Mouse (Mus musculus) forebrain, embryonic 16.5 days (tissue): ENCODE measurements around the gene Abcc8. TPM values are rescaled to one million over a fixed set of nuclear protein-coding genes. Genes with fewer than 3 reads are reported as not detected.

Experiments used
- ATAC-seq: fragments of 200-750 bp; cut with Nextera tagmentation; 2 replicates; pipeline ENCODE4 v1.8.0; 2017; ENCODE audit warnings: mild to moderate bottlenecking, moderate library complexity
- H3K27ac ChIP-seq: fragments of 300-500 bp; sonication (generic); 2 replicates; pipeline ENCODE4 v1.5.1; 2014; ENCODE audit warnings: low read length, control low read depth
- H3K27me3 ChIP-seq: fragments of 300-500 bp; sonication (generic); replicated peaks from 2 replicates; pipeline ENCODE4 v1.6.1; 2014; ENCODE audit warnings: low read length; ENCODE audit not compliant: control insufficient read depth, insufficient read depth
- H3K36me3 ChIP-seq: fragments of 300-500 bp; sonication (generic); 2 replicates; pipeline ENCODE4 v1.6.1; 2014; ENCODE audit not compliant: control insufficient read depth, insufficient read depth
- H3K4me1 ChIP-seq: fragments of 300-500 bp; sonication (generic); replicated peaks from 2 replicates; pipeline ENCODE4 v1.6.1; 2014; ENCODE audit warnings: low read length; ENCODE audit not compliant: control insufficient read depth, insufficient read depth
- H3K4me2 ChIP-seq: fragments of 300-500 bp; sonication (generic); 2 replicates; pipeline ENCODE4 v1.6.1; 2014; ENCODE audit warnings: mild to moderate bottlenecking, low read length, control low read depth
- H3K4me3 ChIP-seq: fragments of 300-500 bp; sonication (generic); replicated peaks from 2 replicates; pipeline ENCODE4 v1.5.1; 2014; ENCODE audit warnings: mild to moderate bottlenecking, low read length, control low read depth
- H3K9ac ChIP-seq: fragments of 300-500 bp; sonication (generic); replicated peaks from 2 replicates; pipeline ENCODE4 v1.6.1; 2014; ENCODE audit warnings: low read depth, low read length, control low read depth
- H3K9me3 ChIP-seq: fragments of 300-500 bp; sonication (generic); 2 replicates; pipeline ENCODE4 v1.6.1; 2016; ENCODE audit warnings: low read length; ENCODE audit not compliant: control insufficient read depth
- WGBS: fragments of 180-500 bp; shearing (Covaris S2); extraction: QIAGEN DNeasy Blood & Tissue Kit; methylation state at CpG from one replicate; pipeline ENCODE4 v1.1.7; 2014; 5-methylcytosine and 5-hydroxymethylcytosine counted together
- polyA plus RNA-seq: library from polyadenylated mRNA; unstranded; fragments of >200 nt; fragmentation: Nextera tagmentation; extraction: Ambion mirVana; gene quantifications from 2 replicates; pipeline ENCODE4 v1.2.1, GENCODE M21; 2015

Abcc8 gene
- polyA plus RNA-seq, 1 experiment from 2014 or later = 34.3 TPM

DNA sequence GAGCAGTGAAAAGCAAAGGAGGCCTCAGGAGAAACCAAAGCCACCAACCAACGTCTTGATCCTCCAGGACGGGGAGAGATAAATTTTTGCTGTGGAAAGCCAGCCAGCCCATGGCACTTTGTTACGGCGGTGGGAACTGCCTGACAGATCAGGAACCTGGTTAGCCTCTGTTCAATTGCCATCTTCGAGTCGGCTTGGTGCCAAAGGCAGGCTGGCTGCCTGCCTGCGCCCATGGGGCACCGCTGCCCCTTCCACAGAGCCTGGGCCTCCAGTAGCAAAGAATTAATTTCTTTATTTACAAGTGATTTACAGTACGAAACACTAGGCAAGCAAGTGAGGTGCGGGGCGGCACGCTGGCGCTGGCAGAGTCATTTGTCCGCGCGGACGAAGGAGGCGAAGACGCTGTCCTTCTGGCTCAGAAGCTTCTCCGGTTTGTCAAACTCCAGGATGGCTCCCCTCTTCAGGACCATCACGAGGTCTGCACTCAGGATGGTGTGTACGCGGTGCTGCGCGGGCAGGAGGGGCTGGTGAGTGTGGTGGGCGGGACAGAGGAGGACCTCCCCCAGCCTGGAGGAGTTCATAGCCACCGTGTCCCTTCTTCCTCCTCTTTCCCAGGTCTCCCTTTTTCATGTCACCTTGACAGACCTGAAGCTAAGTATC, 75.4 kb downstream of the Abcc8 start:
- ATAC-seq = 0 out of 2 replicates have a peak, but pooled peaks have one; percentile 14
- H3K36me3 ChIP-seq = no peaks in the 10 kb centered on the region
- no peak overlapping the region for H3K4me3 ChIP-seq
- H3K9ac ChIP-seq = peak overlapping the region; percentile 7; the same call in 1 of the 2 replicates
- peak overlapping the region; percentile 79 for H3K27ac ChIP-seq
- no peaks in the 10 kb centered on the region for H3K9me3 ChIP-seq
- 37% methylated on average over 27 of the region's 27 CpGs for WGBS
- no peaks in the 10 kb centered on the region for H3K27me3 ChIP-seq
- peaks cover 41% of the 10 kb centered on the region for H3K4me1 ChIP-seq
- peak overlapping the region; percentile 8 for H3K4me2 ChIP-seq

DNA sequence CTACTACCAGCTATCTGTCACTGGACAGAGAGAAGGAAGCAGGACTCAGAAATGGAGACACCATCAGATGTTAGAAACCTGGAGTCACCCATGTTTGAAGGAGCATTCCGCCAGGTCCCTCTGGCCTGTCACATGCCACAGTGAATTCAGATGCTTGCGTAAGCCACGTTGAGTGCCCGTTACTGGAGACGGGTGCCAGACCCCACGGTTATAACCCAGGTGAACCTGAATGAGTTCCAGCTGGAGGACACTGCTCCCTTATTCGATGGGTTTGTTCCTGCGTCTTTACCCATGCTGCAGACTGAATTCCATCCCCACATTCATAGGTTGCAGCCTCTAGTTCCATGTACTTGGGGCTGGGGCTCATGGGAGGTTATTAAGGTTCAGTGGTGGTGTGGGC, 76.1 kb downstream of the Abcc8 start:
- Histone ChIP-seq H3K9ac (no peak overlapping the region), H3K36me3 (no peaks in the 10 kb centered on the region), H3K4me3 (no peak overlapping the region), H3K4me1 (peaks cover 46% of the 10 kb centered on the region), H3K9me3 (no peaks in the 10 kb centered on the region), H3K27me3 (no peaks in the 10 kb centered on the region), H3K4me2 (no peak overlapping the region; the same call in 1 of the 2 replicates), H3K27ac (peak overlapping the region; percentile 79)
- no peak for ATAC-seq
- WGBS = 76% methylated on average over 8 of the region's 8 CpGs

GRCm38 (mm10) chr7:46103075-46103591, 76.7 kb downstream of the Abcc8 start:
- H3K4me3 ChIP-seq = no peak overlapping the region
- peaks cover 52% of the 10 kb centered on the region for H3K4me1 ChIP-seq
- H3K36me3 ChIP-seq = no peaks in the 10 kb centered on the region
- ATAC-seq = peak; percentile 76
- no peaks in the 10 kb centered on the region for H3K9me3 ChIP-seq
- no peak overlapping the region for H3K9ac ChIP-seq
- WGBS = 23% methylated on average over 8 of the region's 8 CpGs
- no peaks in the 10 kb centered on the region for H3K27me3 ChIP-seq
- H3K27ac ChIP-seq = peak overlapping the region; percentile 95
- H3K4me2 ChIP-seq = peak overlapping the region; percentile 16

DNA sequence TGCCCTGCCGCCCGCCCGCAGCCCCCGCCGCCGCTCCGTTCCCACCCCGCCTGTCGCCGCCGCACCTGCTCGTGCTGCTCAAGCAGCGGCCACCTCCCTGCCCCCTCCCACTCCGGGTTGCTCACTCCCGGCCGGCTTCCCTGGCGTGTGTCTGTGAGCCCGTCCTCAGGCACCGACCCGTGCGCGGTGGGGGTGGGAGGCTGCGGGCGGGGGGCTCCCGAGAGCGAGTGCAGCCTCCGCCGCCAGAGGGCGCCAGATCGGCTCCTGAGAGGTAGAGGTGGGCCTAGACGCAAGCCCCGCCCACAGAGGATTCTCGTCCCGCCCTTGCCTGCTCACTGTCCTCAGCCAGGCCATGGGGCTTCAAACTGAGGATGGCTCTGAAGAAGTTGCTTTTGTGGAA, 79.3 kb downstream of the Abcc8 start, which contains the start of gene Kcnj11:
Gene Kcnj11, minus strand, starts transcription at position 202 of the 400 bp plus-strand sequence.
- H3K27ac ChIP-seq = no peak within 1 kb of the TSS
- H3K4me3 ChIP-seq = peak within 1 kb of the TSS; percentile 61
- peak within 1 kb of the TSS; percentile 84 for H3K9ac ChIP-seq
- H3K4me2 ChIP-seq = peak within 1 kb of the TSS; percentile 63
- no peaks in the 10 kb centered on the region for H3K36me3 ChIP-seq
- 0% methylated on average over 33 of the region's 34 CpGs for WGBS
- H3K9me3 ChIP-seq = no peaks in the 10 kb centered on the region
- H3K4me1 ChIP-seq = peaks cover 73% of the 10 kb centered on the region
- peak; percentile 70 for ATAC-seq
- no peaks in the 10 kb centered on the region; the same call in 1 of the 2 replicates for H3K27me3 ChIP-seq

- peak overlapping the region; percentile 84 for H3K9ac ChIP-seq
- no peaks in the 10 kb centered on the region for H3K36me3 ChIP-seq
- no peak for ATAC-seq
- H3K4me1 ChIP-seq = peaks cover 65% of the 10 kb centered on the region
- H3K4me2 ChIP-seq = peak overlapping the region; percentile 63
- peak overlapping the region; percentile 61 for H3K4me3 ChIP-seq
- H3K9me3 ChIP-seq = no peaks in the 10 kb centered on the region
- WGBS = 89% methylated on average over 13 of the region's 13 CpGs
- no peaks in the 10 kb centered on the region; the same call in 1 of the 2 replicates for H3K27me3 ChIP-seq
- H3K27ac ChIP-seq = no peak overlapping the region
Measured at GRCm38 (mm10) chr7:46099682-46100081, 80.2 kb downstream of the Abcc8 start.

DNA sequence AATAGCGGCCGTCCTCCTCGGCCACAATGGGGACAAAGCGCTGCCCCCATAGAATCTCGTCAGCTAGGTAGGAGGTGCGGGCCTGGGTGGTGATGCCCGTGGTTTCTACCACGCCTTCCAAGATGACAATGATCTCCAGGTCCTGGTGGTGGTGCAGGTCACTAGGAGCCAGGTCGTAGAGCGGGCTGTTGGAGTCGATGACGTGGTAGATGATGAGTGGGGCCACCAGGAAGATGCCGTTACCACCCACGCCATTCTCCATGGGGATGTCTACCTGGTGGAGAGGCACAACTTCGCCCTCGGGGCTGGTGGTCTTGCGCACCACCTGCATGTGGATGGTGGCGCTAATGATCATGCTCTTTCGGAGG, 80.9 kb downstream of the Abcc8 start:
- Histone ChIP-seq H3K36me3 (no peaks in the 10 kb centered on the region), H3K27me3 (no peaks in the 10 kb centered on the region; the same call in 1 of the 2 replicates), H3K9me3 (no peaks in the 10 kb centered on the region), H3K4me1 (peaks cover 57% of the 10 kb centered on the region), H3K9ac (no peak overlapping the region), H3K4me3 (no peak overlapping the region), H3K4me2 (peak overlapping the region; percentile 46; the same call in 1 of the 2 replicates), H3K27ac (no peak overlapping the region)
- WGBS = 95% methylated on average over 19 of the region's 19 CpGs
- ATAC-seq = no peak

- Histone ChIP-seq H3K9ac (peak overlapping the region; percentile 27), H3K9me3 (no peaks in the 10 kb centered on the region), H3K4me2 (peak overlapping the region; percentile 46), H3K27ac (no peak overlapping the region), H3K4me3 (peak overlapping the region; percentile 21), H3K4me1 (peaks cover 52% of the 10 kb centered on the region), H3K27me3 (no peaks in the 10 kb centered on the region; the same call in 1 of the 2 replicates), H3K36me3 (no peaks in the 10 kb centered on the region)
- WGBS = 84% methylated on average over 19 of the region's 19 CpGs
- ATAC-seq = no peak
Measured at GRCm38 (mm10) chr7:46098221-46098918, 81.5 kb downstream of the Abcc8 start.

GRCm38 (mm10) chr7:46097319-46097783, 82.5 kb downstream of the Abcc8 start:
- 60% methylated on average over 4 of the region's 4 CpGs for WGBS
- Histone ChIP-seq H3K36me3 (no peaks in the 10 kb centered on the region), H3K4me1 (peaks cover 42% of the 10 kb centered on the region), H3K27me3 (no peaks in the 10 kb centered on the region; the same call in 1 of the 2 replicates), H3K4me3 (peak overlapping the region; percentile 21; the same call in 1 of the 2 replicates), H3K27ac (no peak overlapping the region), H3K9me3 (no peaks in the 10 kb centered on the region), H3K9ac (no peak overlapping the region), H3K4me2 (peak overlapping the region; percentile 46)
- ATAC-seq = no peak

GRCm38 (mm10) chr7:46096136-46096535, 83.7 kb downstream of the Abcc8 start:
- peak; percentile 49 for ATAC-seq
- Histone ChIP-seq H3K9ac (no peak overlapping the region), H3K27me3 (no peaks in the 10 kb centered on the region; the same call in 1 of the 2 replicates), H3K4me1 (peaks cover 38% of the 10 kb centered on the region), H3K4me2 (no peak overlapping the region), H3K9me3 (no peaks in the 10 kb centered on the region), H3K4me3 (no peak overlapping the region), H3K36me3 (no peaks in the 10 kb centered on the region), H3K27ac (no peak overlapping the region)
- 1% methylated on average over 4 of the region's 4 CpGs for WGBS
